Mouse (Mus musculus): ENCODE measurements at regions not wholly inside any gene's neighbourhood (a gene's known extent, or its start where the extent isn't known, plus 50 kb on each side); places are given as distances from the start of the nearest gene placed in this dataset.
"Not testable (repeated sequence)": the region's sequence is repeated elsewhere in the genome, so short reads cannot be mapped to it uniquely, and the experiment has no call there.

DNA sequence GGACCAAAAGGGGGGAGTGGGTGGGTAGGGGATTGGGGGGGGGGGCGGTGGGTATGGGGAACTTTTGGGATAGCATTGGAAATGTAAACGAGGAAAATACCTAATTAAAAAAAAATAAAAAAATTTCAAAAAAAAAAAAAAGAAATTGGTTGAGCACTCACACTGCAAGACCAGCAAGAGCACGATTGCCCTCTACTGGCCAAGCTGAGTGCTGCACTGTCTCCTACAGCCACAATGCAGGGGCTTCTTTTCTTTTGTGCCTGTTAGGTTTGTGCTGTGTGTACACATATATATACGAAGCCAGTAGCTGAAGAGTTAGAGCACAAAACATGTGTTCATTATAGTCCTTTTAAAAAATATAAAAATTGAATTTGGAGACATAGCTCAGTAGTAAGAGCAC is 55.6 kb downstream of the Mup20 start:
- DNase-seq, result peak; percentile 3

- DNase-seq, result not testable (repeated sequence)
Measured at GRCm38 (mm10) chr4:61989941-61990340, 64.0 kb downstream of the Mup20 start.

DNA sequence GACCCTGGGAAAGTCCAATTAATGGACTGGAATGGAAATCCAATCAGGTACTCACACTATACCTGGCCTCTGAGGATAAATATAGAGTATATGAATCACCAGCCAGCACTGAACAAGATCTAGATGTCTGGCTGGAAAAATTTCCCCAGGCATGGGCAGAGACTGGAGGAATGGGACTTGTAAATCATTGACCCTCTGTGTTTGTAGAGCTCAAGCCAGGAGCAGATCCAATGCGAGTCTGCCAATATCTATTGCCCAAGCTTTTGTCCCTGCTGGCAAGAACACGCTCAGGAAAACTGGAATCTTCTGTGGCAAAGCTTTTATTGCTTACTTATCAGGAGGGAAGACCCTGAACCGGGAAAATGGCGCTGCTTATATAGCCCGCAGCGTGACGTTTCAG is 77.8 kb downstream of the Mup20 start:
- no peak for DNase-seq

DNA sequence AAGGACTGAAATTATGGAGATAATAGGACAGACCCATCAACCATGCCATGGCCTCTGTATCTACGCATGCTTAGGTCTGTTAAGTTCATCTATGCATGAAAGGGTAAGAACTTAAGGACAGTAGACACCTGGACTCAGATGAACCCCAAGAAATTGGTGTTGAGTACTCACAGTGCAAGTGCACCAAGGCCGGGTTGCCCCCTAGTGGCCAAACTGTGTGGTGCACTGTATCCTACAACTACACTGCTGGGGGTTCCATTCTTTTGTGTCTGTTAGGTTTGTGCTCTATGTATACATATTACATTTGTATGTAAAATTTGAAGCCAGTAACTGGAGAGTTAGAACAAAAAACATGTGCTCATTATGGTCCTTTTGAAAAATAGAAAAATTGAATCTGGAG is 80.7 kb downstream of the Mup20 start:
- no peak for DNase-seq

DNA sequence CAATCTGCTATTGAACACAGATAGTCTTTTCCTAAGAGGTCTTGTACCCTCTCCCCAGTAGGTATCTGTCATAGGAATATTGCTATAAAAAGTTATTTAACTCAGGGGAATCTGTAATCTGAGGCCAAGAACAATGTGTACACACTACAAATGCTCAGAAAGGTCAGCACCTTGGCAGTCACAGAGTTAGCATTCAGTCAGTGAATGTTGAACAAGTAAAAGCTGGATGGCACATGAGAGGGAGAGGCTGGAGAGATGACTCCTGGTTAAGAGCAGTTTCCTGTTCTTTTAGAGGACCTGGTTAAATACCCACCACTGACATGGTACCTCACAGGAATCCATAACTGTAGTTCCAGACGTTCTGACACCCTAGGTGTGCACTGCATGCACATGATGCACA is 84.3 kb downstream of the Mup20 start:
- no peak for DNase-seq

DNA sequence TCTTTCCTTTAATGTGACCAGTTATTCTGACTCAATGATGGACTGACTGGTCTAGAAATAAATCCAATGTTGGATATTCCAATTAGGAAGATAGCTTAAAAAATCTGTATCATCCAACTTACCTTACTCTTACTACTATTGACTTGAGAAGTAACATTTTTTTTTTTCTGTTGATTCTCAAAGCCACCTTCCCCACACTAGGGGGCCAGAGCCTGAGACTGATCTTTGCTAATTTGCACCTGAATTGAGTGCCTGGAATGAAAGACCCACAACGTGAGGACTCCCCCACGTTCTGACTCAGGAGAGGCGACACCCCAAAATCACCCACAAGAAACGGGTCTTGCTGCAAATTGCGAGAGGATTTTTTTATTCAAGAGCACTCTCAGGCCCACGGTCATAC is 86.3 kb downstream of the Mup20 start:
- not testable (repeated sequence) for DNase-seq

GRCm38 (mm10) chr4:61962315-61962714 is 91.6 kb downstream of the Mup20 start:
- DNase-seq, result no peak
